Mouse (Mus musculus) forelimb bud, embryonic 11.5 days (tissue): Measurements from ENCODE around the gene Sept8.

ENCODE experiments used
- DNase-seq: peaks from one replicate; pipeline ENCODE4 v3.0.0-alpha.2; 2012; ENCODE audit warnings: low read depth, low spot score

Sept8 gene

DNA sequence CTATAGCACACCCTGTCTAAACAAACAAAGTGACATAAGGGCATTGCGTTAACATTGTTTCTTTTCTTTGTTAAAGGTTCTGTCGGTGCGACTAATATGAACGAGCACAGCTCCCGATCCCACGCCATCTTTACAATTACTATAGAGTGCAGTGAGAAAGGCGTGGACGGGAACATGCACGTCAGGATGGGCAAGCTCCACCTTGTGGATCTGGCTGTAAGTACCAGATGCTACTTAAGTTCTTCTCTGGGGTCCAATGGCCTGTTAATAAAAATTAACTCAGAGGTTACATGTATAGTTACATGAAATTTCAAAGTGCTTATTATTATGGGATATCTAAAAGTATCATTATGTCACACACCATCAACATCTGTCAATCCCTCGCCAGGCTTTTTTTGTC, 64.1 kb downstream of the Sept8 start:
- DNase-seq = no peak

DNA sequence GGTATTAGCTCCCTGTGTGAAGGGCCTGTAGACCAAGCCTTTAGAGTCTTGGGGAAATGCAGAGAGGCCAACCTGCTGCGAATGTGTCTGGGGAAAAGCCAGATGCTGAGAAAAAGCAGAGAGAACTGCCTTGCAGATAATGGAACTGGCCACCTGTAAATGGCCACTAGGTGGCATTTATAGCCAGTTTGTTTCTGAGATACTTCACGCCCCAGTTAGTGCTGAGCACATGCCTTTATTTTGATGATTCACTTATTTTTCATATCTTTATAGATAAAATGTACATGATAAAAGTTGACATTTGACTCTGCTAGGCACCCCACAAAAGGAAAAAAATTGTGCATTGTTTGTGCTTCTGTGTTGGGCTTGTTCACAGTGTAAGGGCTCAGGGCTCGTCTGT, 65.8 kb downstream of the Sept8 start:
- DNase-seq = peak; percentile 32

DNA sequence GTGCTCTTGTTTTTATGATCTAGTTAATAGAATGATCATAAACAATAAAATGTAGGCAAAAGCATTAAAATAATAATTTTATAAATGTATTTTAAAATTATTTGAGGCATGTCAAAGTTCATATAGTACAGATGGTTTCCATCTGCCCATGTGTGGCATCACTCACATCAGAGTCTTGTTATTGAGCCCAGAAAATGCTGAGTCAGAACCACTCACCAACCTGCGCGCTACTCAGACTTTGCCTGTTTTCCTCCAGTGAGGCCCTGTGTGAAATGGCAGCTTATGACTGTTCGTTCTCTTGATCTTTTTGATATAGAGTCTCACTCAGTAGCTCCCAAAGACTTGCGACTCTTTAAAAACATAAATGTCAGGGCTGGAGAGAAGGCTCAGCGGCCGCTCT, 66.5 kb downstream of the Sept8 start:
- DNase-seq = no peak

- no peak for DNase-seq
These were observed 69.2 kb downstream of the Sept8 start for GRCm38 (mm10) chr11:53588279-53588678.

GRCm38 (mm10) chr11:53590368-53590768, 71.3 kb downstream of the Sept8 start:
- DNase-seq = peak; percentile 31

DNA sequence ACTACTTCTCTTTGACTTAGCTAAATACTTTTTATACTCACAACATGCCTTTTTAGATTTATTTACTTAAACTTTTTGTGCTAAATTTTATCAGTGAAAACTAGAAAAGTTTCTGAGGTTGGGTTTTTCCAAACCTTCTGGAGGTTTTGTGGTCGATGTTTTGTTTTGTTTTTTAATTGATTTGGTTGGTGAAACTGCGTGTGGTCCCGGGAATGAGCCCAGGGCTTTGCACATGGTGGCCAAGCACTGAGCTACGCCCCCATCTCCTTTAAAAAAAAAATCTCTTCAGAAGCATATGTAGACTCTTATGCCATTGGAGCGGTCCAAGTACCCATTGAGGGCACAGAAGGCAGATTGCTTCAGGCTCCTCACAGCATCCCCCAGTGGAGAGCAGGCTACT, 72.1 kb downstream of the Sept8 start:
- DNase-seq = no peak
